Mouse (Mus musculus): ENCODE measurements around the gene Arntl. TPM values are rescaled to one million over a fixed set of nuclear protein-coding genes. Genes with fewer than 3 reads are reported as not detected.

The Arntl gene
- polyA plus RNA-seq, 1 experiment from 2014 or later = 14.6 TPM

GRCm38 (mm10) chr7:113270991-113271390, 63.7 kb downstream of the Arntl start:
- Histone ChIP-seq H3K9me3 (ENCODE audit: control insufficient read depth, low read depth, low read length) (no peaks in the 10 kb centered on the region), H3K27me3 (ENCODE audit: control insufficient read depth, insufficient read depth, low read length) (no peaks in the 10 kb centered on the region), H3K9ac (replicated peaks; ENCODE audit: low read depth, low read length) (no peak overlapping the region), H3K4me1 (ENCODE audit: control insufficient read depth, insufficient read depth, low read length) (peaks cover 7% of the 10 kb centered on the region), H3K4me2 (replicated peaks; ENCODE audit: low read depth, low read length) (no peak overlapping the region), H3K27ac (ENCODE audit: low read length) (no peak overlapping the region), H3K36me3 (ENCODE audit: control insufficient read depth, insufficient read depth, low read length) (no peaks in the 10 kb centered on the region), H3K4me3 (ENCODE audit: low read depth, low read length) (no peak overlapping the region)
- WGBS = 71% methylated on average over 2 of the region's 2 CpGs
- ATAC-seq (ENCODE audit: insufficient number of reproducible peaks, insufficient read depth, low FRiP score, low read depth) = no peak

DNA sequence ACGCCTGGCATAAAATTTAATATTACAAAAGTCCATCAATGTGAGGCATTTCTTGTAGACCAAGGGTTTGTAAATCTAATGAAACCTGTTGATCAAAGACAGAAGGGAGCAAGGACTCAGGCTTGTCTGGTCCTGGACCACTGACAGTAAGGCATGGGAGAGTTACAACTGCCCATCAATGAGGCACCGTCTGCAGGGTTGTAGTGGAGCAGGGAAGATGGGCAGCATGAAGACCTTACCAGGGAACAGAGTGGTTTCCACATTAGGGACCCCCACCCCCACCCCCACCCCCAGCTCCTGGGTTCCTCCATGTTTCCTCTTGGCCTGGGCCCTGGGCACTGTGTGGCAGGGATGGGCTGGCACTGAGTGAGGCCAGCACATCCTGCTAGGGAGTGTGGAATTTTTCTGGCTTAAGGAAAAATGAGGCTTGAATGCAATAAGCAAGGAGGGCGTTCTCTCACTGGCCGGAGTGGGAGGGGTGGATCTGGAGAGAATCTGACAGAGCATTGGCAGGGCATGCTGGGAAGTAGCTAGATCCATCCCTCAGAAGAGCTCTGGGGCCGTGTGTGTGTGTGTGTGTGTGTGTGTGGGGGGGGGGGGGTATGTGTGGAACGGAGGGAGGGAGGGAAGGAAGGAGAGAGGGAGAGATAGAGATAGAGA, 65.2 kb downstream of the Arntl start:
- H3K36me3 ChIP-seq (ENCODE audit: control insufficient read depth, insufficient read depth, low read length) = no peaks in the 10 kb centered on the region
- H3K9ac ChIP-seq (replicated peaks; ENCODE audit: low read depth, low read length) = no peak overlapping the region
- no peak for ATAC-seq (ENCODE audit: insufficient number of reproducible peaks, insufficient read depth, low FRiP score, low read depth)
- no peaks in the 10 kb centered on the region for H3K27me3 ChIP-seq (ENCODE audit: control insufficient read depth, insufficient read depth, low read length)
- peaks cover 7% of the 10 kb centered on the region for H3K4me1 ChIP-seq (ENCODE audit: control insufficient read depth, insufficient read depth, low read length)
- 71% methylated on average over 5 of the region's 6 CpGs for whole genome bisulfite sequencing
- H3K4me3 ChIP-seq (ENCODE audit: low read depth, low read length) = no peak overlapping the region
- no peaks in the 10 kb centered on the region for H3K9me3 ChIP-seq (ENCODE audit: control insufficient read depth, low read depth, low read length)
- H3K27ac ChIP-seq (ENCODE audit: low read length) = no peak overlapping the region
- no peak overlapping the region for H3K4me2 ChIP-seq (replicated peaks; ENCODE audit: low read depth, low read length)

DNA sequence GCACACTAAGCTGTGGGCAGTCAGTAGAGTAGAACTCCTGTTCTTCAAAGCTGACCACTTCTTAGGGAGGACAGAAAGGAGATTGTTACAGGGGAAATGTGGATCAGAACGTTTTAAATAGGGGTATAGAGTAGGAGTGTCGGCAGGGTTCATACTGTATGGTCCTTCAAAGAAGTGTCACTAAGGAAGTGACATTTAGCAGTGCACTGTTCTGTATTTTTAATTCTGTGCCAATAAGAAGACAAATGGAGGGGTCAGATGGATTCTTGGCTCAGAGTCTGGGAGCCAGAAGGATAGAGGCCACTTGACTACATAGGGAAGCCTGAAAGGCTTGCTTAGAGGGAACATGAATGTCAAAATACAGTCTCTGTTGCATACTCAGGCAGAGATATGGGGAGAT, 70.0 kb downstream of the Arntl start:
- no peak overlapping the region for H3K27ac ChIP-seq (ENCODE audit: low read length)
- no peaks in the 10 kb centered on the region for H3K9me3 ChIP-seq (ENCODE audit: control insufficient read depth, low read depth, low read length)
- no peaks in the 10 kb centered on the region for H3K36me3 ChIP-seq (ENCODE audit: control insufficient read depth, insufficient read depth, low read length)
- H3K4me2 ChIP-seq (replicated peaks; ENCODE audit: low read depth, low read length) = no peak overlapping the region
- no peak for ATAC-seq (ENCODE audit: insufficient number of reproducible peaks, insufficient read depth, low FRiP score, low read depth)
- H3K4me3 ChIP-seq (ENCODE audit: low read depth, low read length) = no peak overlapping the region
- no peaks in the 10 kb centered on the region for H3K4me1 ChIP-seq (ENCODE audit: control insufficient read depth, insufficient read depth, low read length)
- WGBS = 48% methylated on average over 2 of the region's 2 CpGs
- H3K27me3 ChIP-seq (ENCODE audit: control insufficient read depth, insufficient read depth, low read length) = no peaks in the 10 kb centered on the region
- H3K9ac ChIP-seq (replicated peaks; ENCODE audit: low read depth, low read length) = no peak overlapping the region

GRCm38 (mm10) chr7:113278493-113278892, 71.2 kb downstream of the Arntl start:
- H3K36me3 ChIP-seq (ENCODE audit: control insufficient read depth, insufficient read depth, low read length) = no peaks in the 10 kb centered on the region
- 84% methylated on average over 4 of the region's 4 CpGs for WGBS
- ATAC-seq (ENCODE audit: insufficient number of reproducible peaks, insufficient read depth, low FRiP score, low read depth) = no peak
- H3K27me3 ChIP-seq (ENCODE audit: control insufficient read depth, insufficient read depth, low read length) = no peaks in the 10 kb centered on the region
- no peak overlapping the region for H3K27ac ChIP-seq (ENCODE audit: low read length)
- no peaks in the 10 kb centered on the region for H3K4me1 ChIP-seq (ENCODE audit: control insufficient read depth, insufficient read depth, low read length)
- H3K4me2 ChIP-seq (replicated peaks; ENCODE audit: low read depth, low read length) = no peak overlapping the region
- no peak overlapping the region for H3K4me3 ChIP-seq (ENCODE audit: low read depth, low read length)
- no peak overlapping the region for H3K9ac ChIP-seq (replicated peaks; ENCODE audit: low read depth, low read length)
- H3K9me3 ChIP-seq (ENCODE audit: control insufficient read depth, low read depth, low read length) = no peaks in the 10 kb centered on the region

DNA sequence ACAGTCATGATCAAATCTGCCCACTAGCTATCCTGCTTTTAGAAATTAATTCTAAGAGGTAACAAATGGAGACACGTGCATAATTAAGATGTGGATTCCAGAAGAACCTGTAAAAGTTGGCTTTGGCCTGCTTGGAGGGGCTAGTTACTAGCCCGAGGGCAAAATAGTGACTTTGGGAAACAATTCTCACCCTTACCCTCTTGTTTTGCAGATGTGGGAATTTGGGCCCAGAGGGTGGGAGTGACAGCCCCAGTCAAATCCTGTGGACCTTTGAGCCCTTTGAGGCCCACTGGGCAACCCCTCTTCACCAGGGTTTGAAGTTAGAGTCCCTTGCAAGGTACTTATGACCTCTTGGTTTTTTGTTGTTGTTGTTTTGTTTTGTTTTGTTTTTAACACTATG, 72.0 kb downstream of the Arntl start:
- WGBS = 64% methylated on average over 2 of the region's 2 CpGs
- no peak overlapping the region for H3K9ac ChIP-seq (replicated peaks; ENCODE audit: low read depth, low read length)
- H3K27me3 ChIP-seq (ENCODE audit: control insufficient read depth, insufficient read depth, low read length) = no peaks in the 10 kb centered on the region
- ATAC-seq (ENCODE audit: insufficient number of reproducible peaks, insufficient read depth, low FRiP score, low read depth) = no peak
- H3K4me2 ChIP-seq (replicated peaks; ENCODE audit: low read depth, low read length) = no peak overlapping the region
- no peaks in the 10 kb centered on the region for H3K9me3 ChIP-seq (ENCODE audit: control insufficient read depth, low read depth, low read length)
- H3K27ac ChIP-seq (ENCODE audit: low read length) = no peak overlapping the region
- no peak overlapping the region for H3K4me3 ChIP-seq (ENCODE audit: low read depth, low read length)
- H3K4me1 ChIP-seq (ENCODE audit: control insufficient read depth, insufficient read depth, low read length) = no peaks in the 10 kb centered on the region
- no peaks in the 10 kb centered on the region for H3K36me3 ChIP-seq (ENCODE audit: control insufficient read depth, insufficient read depth, low read length)

DNA sequence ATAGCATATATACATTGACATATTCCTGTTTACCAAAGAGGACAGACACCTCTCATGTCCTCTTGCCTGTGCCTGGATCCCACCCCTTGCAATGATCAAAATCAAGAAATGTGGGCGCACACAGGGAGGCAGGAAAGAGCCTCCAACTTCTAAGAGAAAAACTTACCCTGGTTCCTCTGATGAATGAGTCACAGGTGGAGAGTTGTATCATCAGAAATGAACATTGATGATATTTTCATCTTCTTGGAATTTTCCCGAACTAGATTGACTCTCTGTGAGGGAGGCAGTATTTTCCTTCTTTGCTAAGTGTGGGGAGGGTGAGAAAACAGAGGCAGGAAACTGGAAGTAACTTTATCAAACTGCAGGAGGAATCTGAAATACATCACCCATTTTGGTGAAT, 78.1 kb downstream of the Arntl start:
- H3K36me3 ChIP-seq (ENCODE audit: control insufficient read depth, insufficient read depth, low read length) = peaks cover 4% of the 10 kb centered on the region; the same call in 1 of the 2 replicates
- ATAC-seq (ENCODE audit: insufficient number of reproducible peaks, insufficient read depth, low FRiP score, low read depth) = no peak
- 82% methylated on average over 2 of the region's 2 CpGs for WGBS

GRCm38 (mm10) chr7:113289211-113289610, 81.9 kb downstream of the Arntl start:
- ATAC-seq (ENCODE audit: insufficient number of reproducible peaks, insufficient read depth, low FRiP score, low read depth) = no peak
- WGBS = 61% methylated on average over 1 of the region's 1 CpGs

More for the DNA sequence above, 78.1 kb downstream of the Arntl start:
- Histone ChIP-seq H3K9me3 (ENCODE audit: control insufficient read depth, low read depth, low read length) (no peaks in the 10 kb centered on the region), H3K27me3 (ENCODE audit: control insufficient read depth, insufficient read depth, low read length) (no peaks in the 10 kb centered on the region), H3K4me3 (ENCODE audit: low read depth, low read length) (no peak overlapping the region), H3K9ac (replicated peaks; ENCODE audit: low read depth, low read length) (no peak overlapping the region), H3K4me2 (replicated peaks; ENCODE audit: low read depth, low read length) (no peak overlapping the region), H3K4me1 (ENCODE audit: control insufficient read depth, insufficient read depth, low read length) (no peaks in the 10 kb centered on the region), H3K27ac (ENCODE audit: low read length) (no peak overlapping the region)

GRCm38 (mm10) chr7:113291741-113292140, 84.5 kb downstream of the Arntl start:
- Histone ChIP-seq H3K36me3 (ENCODE audit: control insufficient read depth, insufficient read depth, low read length) (peaks cover 4% of the 10 kb centered on the region; the same call in 1 of the 2 replicates), H3K9me3 (ENCODE audit: control insufficient read depth, low read depth, low read length) (no peaks in the 10 kb centered on the region), H3K4me2 (replicated peaks; ENCODE audit: low read depth, low read length) (no peak overlapping the region), H3K9ac (replicated peaks; ENCODE audit: low read depth, low read length) (no peak overlapping the region), H3K4me1 (ENCODE audit: control insufficient read depth, insufficient read depth, low read length) (0 out of 2 replicates have a peak, but pooled peaks cover 5% of the 10 kb centered on the region), H3K4me3 (ENCODE audit: low read depth, low read length) (no peak overlapping the region), H3K27me3 (ENCODE audit: control insufficient read depth, insufficient read depth, low read length) (no peaks in the 10 kb centered on the region), H3K27ac (ENCODE audit: low read length) (no peak overlapping the region)
- 70% methylated on average over 5 of the region's 5 CpGs for WGBS
- ATAC-seq (ENCODE audit: insufficient number of reproducible peaks, insufficient read depth, low FRiP score, low read depth) = no peak

More at GRCm38 (mm10) chr7:113289211-113289610, 81.9 kb downstream of the Arntl start:
- Histone ChIP-seq H3K9ac (replicated peaks; ENCODE audit: low read depth, low read length) (no peak overlapping the region), H3K4me2 (replicated peaks; ENCODE audit: low read depth, low read length) (no peak overlapping the region), H3K36me3 (ENCODE audit: control insufficient read depth, insufficient read depth, low read length) (peaks cover 4% of the 10 kb centered on the region; the same call in 1 of the 2 replicates), H3K9me3 (ENCODE audit: control insufficient read depth, low read depth, low read length) (no peaks in the 10 kb centered on the region), H3K27ac (ENCODE audit: low read length) (no peak overlapping the region), H3K4me3 (ENCODE audit: low read depth, low read length) (no peak overlapping the region), H3K4me1 (ENCODE audit: control insufficient read depth, insufficient read depth, low read length) (no peaks in the 10 kb centered on the region), H3K27me3 (ENCODE audit: control insufficient read depth, insufficient read depth, low read length) (no peaks in the 10 kb centered on the region)

- Histone ChIP-seq H3K27me3 (ENCODE audit: control insufficient read depth, insufficient read depth, low read length) (no peaks in the 10 kb centered on the region), H3K27ac (ENCODE audit: low read length) (no peak overlapping the region), H3K36me3 (ENCODE audit: control insufficient read depth, insufficient read depth, low read length) (0 out of 2 replicates have a peak, but pooled peaks cover 4% of the 10 kb centered on the region), H3K4me3 (ENCODE audit: low read depth, low read length) (no peak overlapping the region), H3K9me3 (ENCODE audit: control insufficient read depth, low read depth, low read length) (no peaks in the 10 kb centered on the region), H3K4me2 (replicated peaks; ENCODE audit: low read depth, low read length) (no peak overlapping the region), H3K9ac (replicated peaks; ENCODE audit: low read depth, low read length) (no peak overlapping the region), H3K4me1 (ENCODE audit: control insufficient read depth, insufficient read depth, low read length) (0 out of 2 replicates have a peak, but pooled peaks cover 5% of the 10 kb centered on the region)
- 59% methylated on average over 4 of the region's 4 CpGs for WGBS
- ATAC-seq (ENCODE audit: insufficient number of reproducible peaks, insufficient read depth, low FRiP score, low read depth) = no peak
These were observed 84.9 kb downstream of the Arntl start for GRCm38 (mm10) chr7:113292193-113292592.

Data from stomach, embryonic 14.5 days (tissue).